Mouse (Mus musculus): ENCODE data around the gene Htra3. TPM values are rescaled to one million over a fixed set of nuclear protein-coding genes. Genes with fewer than 3 reads are reported as not detected.

The Htra3 gene
- total and polyA plus RNA-seq, 2 experiments from 2014 or later: 17.2 to 49.5 TPM

- ATAC-seq (ENCODE audit: insufficient read depth, low read depth) (peak; percentile 62), DNase-seq (ENCODE audit: low spot score) (peak; percentile 45)
- Histone ChIP-seq H3K4me2 (ENCODE audit: low read depth, low read length) (no peak overlapping the region), H3K9ac (replicated peaks; ENCODE audit: low read depth, low read length) (no peak overlapping the region; the same call in 1 of the 2 replicates), H3K27me3 (ENCODE audit: control insufficient read depth, insufficient read depth, low read length) (no peaks in the 10 kb centered on the region), H3K36me3 (replicated peaks; ENCODE audit: control insufficient read depth, insufficient read depth, low read length) (no peaks in the 10 kb centered on the region), H3K4me1 (ENCODE audit: control insufficient read depth, insufficient read depth) (peaks cover 39% of the 10 kb centered on the region), H3K27ac (ENCODE audit: low read depth) (peak overlapping the region; percentile 60), H3K4me3 (ENCODE audit: low read depth, low read length) (no peak overlapping the region), H3K9me3 (replicated peaks; ENCODE audit: control insufficient read depth, low read length) (no peaks in the 10 kb centered on the region)
- 26% methylated on average over 5 of the region's 5 CpGs for WGBS
- TF ChIP-seq CTCF (IDR thresholded peaks at IDR 0.05; ENCODE audit: low read depth) (no peak), EP300 (IDR thresholded peaks at IDR 0.05; ENCODE audit: low read depth) (no peak)
Observed at GRCm38 (mm10) chr5:35687098-35687497, 7.5 kb upstream of the Htra3 start.

- WGBS: 69% methylated on average over 4 of the region's 4 CpGs
- Histone ChIP-seq H3K27ac (ENCODE audit: low read depth) (no peak overlapping the region), H3K27me3 (ENCODE audit: control insufficient read depth, insufficient read depth, low read length) (no peaks in the 10 kb centered on the region), H3K36me3 (replicated peaks; ENCODE audit: control insufficient read depth, insufficient read depth, low read length) (no peaks in the 10 kb centered on the region), H3K4me2 (ENCODE audit: low read depth, low read length) (no peak overlapping the region), H3K4me3 (ENCODE audit: low read depth, low read length) (no peak overlapping the region), H3K4me1 (ENCODE audit: control insufficient read depth, insufficient read depth) (peaks cover 33% of the 10 kb centered on the region), H3K9ac (replicated peaks; ENCODE audit: low read depth, low read length) (no peak overlapping the region), H3K9me3 (replicated peaks; ENCODE audit: control insufficient read depth, low read length) (no peaks in the 10 kb centered on the region)
- DNase-seq (ENCODE audit: low spot score) (no peak), ATAC-seq (ENCODE audit: insufficient read depth, low read depth) (0 out of 2 replicates have a peak, but pooled peaks have one; percentile 4)
- TF ChIP-seq EP300 (IDR thresholded peaks at IDR 0.05; ENCODE audit: low read depth): no peak
- TF ChIP-seq CTCF (IDR thresholded peaks at IDR 0.05; ENCODE audit: low read depth): no peak
Observed at GRCm38 (mm10) chr5:35686336-35686735, 6.8 kb upstream of the Htra3 start.

- ATAC-seq (ENCODE audit: insufficient read depth, low read depth): no peak
Observed at GRCm38 (mm10) chr5:35685079-35685478, 5.5 kb upstream of the Htra3 start.

GRCm38 (mm10) chr5:35680958-35681357, 1.4 kb upstream of the Htra3 start:
- H3K4me3 ChIP-seq (ENCODE audit: low read depth, low read length): no peak overlapping the region
- ATAC-seq (ENCODE audit: insufficient read depth, low read depth): peak; percentile 65

More at GRCm38 (mm10) chr5:35685079-35685478, 5.5 kb upstream of the Htra3 start:
- Histone ChIP-seq H3K9ac (replicated peaks; ENCODE audit: low read depth, low read length) (no peak overlapping the region), H3K4me3 (ENCODE audit: low read depth, low read length) (no peak overlapping the region), H3K9me3 (replicated peaks; ENCODE audit: control insufficient read depth, low read length) (no peaks in the 10 kb centered on the region), H3K4me2 (ENCODE audit: low read depth, low read length) (no peak overlapping the region), H3K36me3 (replicated peaks; ENCODE audit: control insufficient read depth, insufficient read depth, low read length) (no peaks in the 10 kb centered on the region), H3K4me1 (ENCODE audit: control insufficient read depth, insufficient read depth) (peaks cover 21% of the 10 kb centered on the region), H3K27me3 (ENCODE audit: control insufficient read depth, insufficient read depth, low read length) (no peaks in the 10 kb centered on the region), H3K27ac (ENCODE audit: low read depth) (no peak overlapping the region)
- no peak for DNase-seq (ENCODE audit: low spot score)
- 56% methylated on average over 3 of the region's 3 CpGs for WGBS
- TF ChIP-seq CTCF (IDR thresholded peaks at IDR 0.05; ENCODE audit: low read depth) (no peak), EP300 (IDR thresholded peaks at IDR 0.05; ENCODE audit: low read depth) (no peak)

GRCm38 (mm10) chr5:35676964-35677363, 2.6 kb downstream of the Htra3 start:
- peaks cover 40% of the 10 kb centered on the region for H3K4me1 ChIP-seq (ENCODE audit: control insufficient read depth, insufficient read depth)
- no peaks in the 10 kb centered on the region for H3K9me3 ChIP-seq (replicated peaks; ENCODE audit: control insufficient read depth, low read length)
- no peaks in the 10 kb centered on the region for H3K36me3 ChIP-seq (replicated peaks; ENCODE audit: control insufficient read depth, insufficient read depth, low read length)
- ATAC-seq (ENCODE audit: insufficient read depth, low read depth) (no peak), DNase-seq (ENCODE audit: low spot score) (no peak)
- WGBS: 85% methylated on average over 7 of the region's 7 CpGs
- no peak for TF ChIP-seq CTCF (IDR thresholded peaks at IDR 0.05; ENCODE audit: low read depth)
- TF ChIP-seq EP300 (IDR thresholded peaks at IDR 0.05; ENCODE audit: low read depth): no peak
- no peak overlapping the region for H3K4me2 ChIP-seq (ENCODE audit: low read depth, low read length)
- no peak overlapping the region for H3K27ac ChIP-seq (ENCODE audit: low read depth)
- no peak overlapping the region for H3K4me3 ChIP-seq (ENCODE audit: low read depth, low read length)
- H3K9ac ChIP-seq (replicated peaks; ENCODE audit: low read depth, low read length): no peak overlapping the region
- H3K27me3 ChIP-seq (ENCODE audit: control insufficient read depth, insufficient read depth, low read length): peaks cover 29% of the 10 kb centered on the region

More at GRCm38 (mm10) chr5:35680958-35681357, 1.4 kb upstream of the Htra3 start:
- H3K36me3 ChIP-seq (replicated peaks; ENCODE audit: control insufficient read depth, insufficient read depth, low read length): no peaks in the 10 kb centered on the region
- peaks cover 11% of the 10 kb centered on the region; the same call in 1 of the 2 replicates for H3K4me1 ChIP-seq (ENCODE audit: control insufficient read depth, insufficient read depth)
- DNase-seq (ENCODE audit: low spot score): peak; percentile 71
- no peak overlapping the region for H3K27ac ChIP-seq (ENCODE audit: low read depth)
- H3K27me3 ChIP-seq (ENCODE audit: control insufficient read depth, insufficient read depth, low read length): peaks cover 29% of the 10 kb centered on the region
- no peaks in the 10 kb centered on the region for H3K9me3 ChIP-seq (replicated peaks; ENCODE audit: control insufficient read depth, low read length)
- 57% methylated on average over 2 of the region's 2 CpGs for WGBS
- H3K4me2 ChIP-seq (ENCODE audit: low read depth, low read length): no peak overlapping the region
- H3K9ac ChIP-seq (replicated peaks; ENCODE audit: low read depth, low read length): no peak overlapping the region
- no peak for TF ChIP-seq EP300 (IDR thresholded peaks at IDR 0.05; ENCODE audit: low read depth)
- TF ChIP-seq CTCF (IDR thresholded peaks at IDR 0.05; ENCODE audit: low read depth): peak; percentile 81

GRCm38 (mm10) chr5:35674081-35674555, 5.5 kb downstream of the Htra3 start:
- Histone ChIP-seq H3K9me3 (replicated peaks; ENCODE audit: control insufficient read depth, low read length) (no peaks in the 10 kb centered on the region), H3K4me3 (ENCODE audit: low read depth, low read length) (no peak overlapping the region), H3K4me2 (ENCODE audit: low read depth, low read length) (no peak overlapping the region), H3K36me3 (replicated peaks; ENCODE audit: control insufficient read depth, insufficient read depth, low read length) (no peaks in the 10 kb centered on the region), H3K4me1 (ENCODE audit: control insufficient read depth, insufficient read depth) (peaks cover 47% of the 10 kb centered on the region), H3K27ac (ENCODE audit: low read depth) (peak overlapping the region; percentile 72), H3K27me3 (ENCODE audit: control insufficient read depth, insufficient read depth, low read length) (peaks cover 21% of the 10 kb centered on the region), H3K9ac (replicated peaks; ENCODE audit: low read depth, low read length) (no peak overlapping the region)
- DNase-seq (ENCODE audit: low spot score) (peak; percentile 76), ATAC-seq (ENCODE audit: insufficient read depth, low read depth) (peak; percentile 39)
- WGBS: 11% methylated on average over 4 of the region's 4 CpGs
- TF ChIP-seq EP300 (IDR thresholded peaks at IDR 0.05; ENCODE audit: low read depth) (no peak), CTCF (IDR thresholded peaks at IDR 0.05; ENCODE audit: low read depth) (peak; percentile 23; the same call in 1 of the 2 replicates)
